Mouse (Mus musculus): ENCODE measurements around the gene Rtn4rl2. TPM values are rescaled to one million over a fixed set of nuclear protein-coding genes. Genes with fewer than 3 reads are reported as not detected.

Gene Rtn4rl2
- polyA plus RNA-seq, 2 experiments, result 1.5 to 4.5 TPM

DNA sequence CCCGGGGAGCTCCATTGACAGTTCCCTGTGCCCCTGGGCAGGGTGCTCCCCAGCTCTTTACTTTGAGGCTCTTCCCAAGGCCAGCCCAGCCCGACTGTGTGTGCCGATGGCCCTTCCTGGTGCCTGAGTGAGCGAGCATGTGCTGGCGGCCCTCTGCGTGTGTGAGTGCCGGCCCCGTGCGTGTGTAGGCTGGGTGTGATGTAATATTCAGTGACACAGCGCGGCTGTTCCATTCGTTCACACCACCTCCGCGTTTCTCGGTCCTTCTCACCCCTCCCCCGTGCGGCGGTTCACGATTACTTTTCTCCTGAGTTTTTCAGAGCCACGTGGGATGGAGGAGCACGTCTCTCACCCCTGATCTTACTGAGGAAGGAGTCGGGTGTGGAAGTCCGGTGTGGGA lies 3.9 kb downstream of the Rtn4rl2 start:
- peak overlapping the region; percentile 13; the same call in 1 of the 2 replicates for H3K4me3 ChIP-seq (replicated peaks; ENCODE audit: low read length)
- no peak overlapping the region for H3K27ac ChIP-seq (replicated peaks; ENCODE audit: low read depth, low read length)
- H3K27me3 ChIP-seq (ENCODE audit: control insufficient read depth, insufficient read depth, low read length), result peaks cover 75% of the 10 kb centered on the region
- no peaks in the 10 kb centered on the region for H3K36me3 ChIP-seq (ENCODE audit: control insufficient read depth, insufficient read depth, low read length)
- no peaks in the 10 kb centered on the region for H3K9me3 ChIP-seq (ENCODE audit: control insufficient read depth, low read length)
- no peak for TF ChIP-seq POLR2A (IDR thresholded peaks at IDR 0.05; ENCODE audit: borderline replicate concordance, extremely low read depth, insufficient read depth, insufficient read length)
- peak overlapping the region; percentile 25; the same call in 1 of the 2 replicates for H3K4me2 ChIP-seq (replicated peaks; ENCODE audit: low read depth, low read length, severe bottlenecking)
- WGBS, result 7% methylated on average over 23 of the region's 23 CpGs
- no peak for ATAC-seq (ENCODE audit: low FRiP score, low read depth)
- H3K4me1 ChIP-seq (ENCODE audit: control insufficient read depth, insufficient read depth, low read length), result no peaks in the 10 kb centered on the region; the same call in 1 of the 2 replicates
- no peak for DNase-seq (ENCODE audit: low spot score)
- no peak overlapping the region for H3K9ac ChIP-seq (ENCODE audit: low read depth, low read length, severe bottlenecking)

- H3K9ac ChIP-seq (ENCODE audit: low read depth, low read length, severe bottlenecking), result no peak overlapping the region
- H3K4me2 ChIP-seq (replicated peaks; ENCODE audit: low read depth, low read length, severe bottlenecking), result no peak overlapping the region
- H3K27me3 ChIP-seq (ENCODE audit: control insufficient read depth, insufficient read depth, low read length), result peaks cover 54% of the 10 kb centered on the region
- ATAC-seq (ENCODE audit: low FRiP score, low read depth) (no peak), DNase-seq (ENCODE audit: low spot score) (no peak)
- no peaks in the 10 kb centered on the region for H3K9me3 ChIP-seq (ENCODE audit: control insufficient read depth, low read length)
- H3K36me3 ChIP-seq (ENCODE audit: control insufficient read depth, insufficient read depth, low read length), result no peaks in the 10 kb centered on the region
- WGBS, result 82% methylated on average over 7 of the region's 8 CpGs
- no peak for TF ChIP-seq POLR2A (IDR thresholded peaks at IDR 0.05; ENCODE audit: borderline replicate concordance, extremely low read depth, insufficient read depth, insufficient read length)
- H3K27ac ChIP-seq (replicated peaks; ENCODE audit: low read depth, low read length), result no peak overlapping the region
- H3K4me3 ChIP-seq (replicated peaks; ENCODE audit: low read length), result no peak overlapping the region
- H3K4me1 ChIP-seq (ENCODE audit: control insufficient read depth, insufficient read depth, low read length), result no peaks in the 10 kb centered on the region
Observed at GRCm38 (mm10) chr2:84880590-84880989, 5.9 kb downstream of the Rtn4rl2 start.

GRCm38 (mm10) chr2:84875842-84876241 lies 10.7 kb downstream of the Rtn4rl2 start:
- no peak for TF ChIP-seq POLR2A (IDR thresholded peaks at IDR 0.05; ENCODE audit: borderline replicate concordance, extremely low read depth, insufficient read depth, insufficient read length)
- no peak overlapping the region for H3K9ac ChIP-seq (ENCODE audit: low read depth, low read length, severe bottlenecking)
- no peaks in the 10 kb centered on the region for H3K9me3 ChIP-seq (ENCODE audit: control insufficient read depth, low read length)
- 44% methylated on average over 6 of the region's 6 CpGs for WGBS
- H3K4me1 ChIP-seq (ENCODE audit: control insufficient read depth, insufficient read depth, low read length), result peaks cover 14% of the 10 kb centered on the region; the same call in 1 of the 2 replicates
- DNase-seq (ENCODE audit: low spot score) (no peak), ATAC-seq (ENCODE audit: low FRiP score, low read depth) (no peak)
- H3K27me3 ChIP-seq (ENCODE audit: control insufficient read depth, insufficient read depth, low read length), result peaks cover 54% of the 10 kb centered on the region
- no peak overlapping the region for H3K27ac ChIP-seq (replicated peaks; ENCODE audit: low read depth, low read length)
- no peaks in the 10 kb centered on the region for H3K36me3 ChIP-seq (ENCODE audit: control insufficient read depth, insufficient read depth, low read length)
- no peak overlapping the region for H3K4me2 ChIP-seq (replicated peaks; ENCODE audit: low read depth, low read length, severe bottlenecking)
- H3K4me3 ChIP-seq (replicated peaks; ENCODE audit: low read length), result no peak overlapping the region

DNA sequence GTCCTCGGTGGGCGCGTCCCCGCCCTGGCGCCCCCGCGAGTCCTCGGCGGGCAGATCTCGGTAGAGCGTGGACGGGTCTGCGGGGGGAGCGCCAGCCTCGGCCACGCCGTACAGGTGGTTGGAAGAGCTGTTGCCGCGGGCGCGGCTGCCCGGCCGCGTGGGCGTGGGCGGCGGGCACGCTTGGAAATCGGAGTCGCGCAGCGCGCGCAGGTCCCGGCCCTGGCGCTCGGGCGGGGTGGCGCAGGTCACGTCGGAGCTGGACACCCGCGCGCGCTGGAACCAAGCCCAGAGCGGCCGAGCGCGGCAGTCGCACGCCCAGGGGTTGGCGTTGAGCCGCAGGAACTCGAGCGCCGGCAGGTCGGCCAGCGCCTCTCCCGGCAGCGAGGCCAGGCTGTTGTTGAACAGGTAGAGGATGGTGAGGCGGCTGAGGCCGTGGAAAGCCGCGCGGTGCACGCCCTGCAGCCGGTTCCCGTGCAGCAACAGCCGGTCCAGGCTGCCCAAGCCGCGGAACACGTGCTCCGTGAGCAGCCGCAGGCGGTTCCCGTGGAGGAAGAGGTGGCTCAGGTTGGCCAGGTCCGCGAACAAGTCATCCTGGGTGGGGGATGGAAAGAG lies 14.3 kb downstream of the Rtn4rl2 start:
- TF ChIP-seq POLR2A (IDR thresholded peaks at IDR 0.05; ENCODE audit: borderline replicate concordance, extremely low read depth, insufficient read depth, insufficient read length), result no peak
- 2% methylated on average over 55 of the region's 78 CpGs for WGBS
- H3K4me2 ChIP-seq (replicated peaks; ENCODE audit: low read depth, low read length, severe bottlenecking), result peak overlapping the region; percentile 93

DNA sequence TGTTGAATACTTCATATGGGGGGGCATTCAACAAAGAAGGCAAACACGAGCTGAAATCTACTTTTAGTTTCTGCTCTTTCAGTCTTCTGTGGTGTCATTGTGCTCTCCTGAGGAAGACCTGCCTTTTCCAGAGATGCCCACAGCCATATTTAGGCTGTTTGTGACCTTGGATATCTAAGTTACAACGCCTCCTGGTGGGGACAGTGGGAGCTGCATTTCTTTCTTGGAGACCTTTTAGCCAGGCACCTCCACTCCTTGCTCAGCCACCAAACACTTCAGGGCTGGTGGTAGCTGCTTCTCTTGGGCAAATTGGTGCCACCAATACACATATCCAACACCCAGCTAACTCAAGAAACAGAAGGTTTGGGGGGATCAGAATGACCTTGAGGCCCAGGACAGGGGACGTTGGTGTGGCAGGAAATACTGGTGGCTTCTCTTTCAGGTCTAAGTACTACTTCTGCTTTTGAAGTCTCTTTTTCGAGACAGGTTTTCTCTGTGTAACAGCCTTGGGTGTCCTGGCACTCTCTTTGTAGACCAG lies 15.8 kb downstream of the Rtn4rl2 start:
- 66% methylated on average over 4 of the region's 4 CpGs for WGBS
- H3K4me2 ChIP-seq (replicated peaks; ENCODE audit: low read depth, low read length, severe bottlenecking), result no peak overlapping the region
- DNase-seq (ENCODE audit: low spot score) (no peak), ATAC-seq (ENCODE audit: low FRiP score, low read depth) (no peak)
- H3K27ac ChIP-seq (replicated peaks; ENCODE audit: low read depth, low read length), result no peak overlapping the region
- no peaks in the 10 kb centered on the region for H3K36me3 ChIP-seq (ENCODE audit: control insufficient read depth, insufficient read depth, low read length)
- H3K4me1 ChIP-seq (ENCODE audit: control insufficient read depth, insufficient read depth, low read length), result peaks cover 19% of the 10 kb centered on the region; the same call in 1 of the 2 replicates
- H3K9me3 ChIP-seq (ENCODE audit: control insufficient read depth, low read length), result no peaks in the 10 kb centered on the region
- no peak overlapping the region for H3K4me3 ChIP-seq (replicated peaks; ENCODE audit: low read length)
- TF ChIP-seq POLR2A (IDR thresholded peaks at IDR 0.05; ENCODE audit: borderline replicate concordance, extremely low read depth, insufficient read depth, insufficient read length), result no peak
- peaks cover 90% of the 10 kb centered on the region for H3K27me3 ChIP-seq (ENCODE audit: control insufficient read depth, insufficient read depth, low read length)
- no peak overlapping the region for H3K9ac ChIP-seq (ENCODE audit: low read depth, low read length, severe bottlenecking)

More for the DNA sequence above, 14.3 kb downstream of the Rtn4rl2 start:
- Histone ChIP-seq H3K4me3 (replicated peaks; ENCODE audit: low read length) (peak overlapping the region; percentile 48), H3K36me3 (ENCODE audit: control insufficient read depth, insufficient read depth, low read length) (no peaks in the 10 kb centered on the region), H3K27me3 (ENCODE audit: control insufficient read depth, insufficient read depth, low read length) (peaks cover 74% of the 10 kb centered on the region), H3K4me1 (ENCODE audit: control insufficient read depth, insufficient read depth, low read length) (peaks cover 14% of the 10 kb centered on the region; the same call in 1 of the 2 replicates), H3K9ac (ENCODE audit: low read depth, low read length, severe bottlenecking) (peak overlapping the region; percentile 40), H3K9me3 (ENCODE audit: control insufficient read depth, low read length) (no peaks in the 10 kb centered on the region), H3K27ac (replicated peaks; ENCODE audit: low read depth, low read length) (no peak overlapping the region)
- ATAC-seq (ENCODE audit: low FRiP score, low read depth) (peak; percentile 25; the same call in 1 of the 2 replicates), DNase-seq (ENCODE audit: low spot score) (no peak)
